Comparison of ENCODE assay signal across 38 mouse cellular contexts in genomic region chr11:82080865-82081264, GRCm38 (mm10). TPM values are rescaled to one million over a fixed set of nuclear protein-coding genes. Genes with fewer than 3 reads are reported as not detected.
"Had no signal": no experiment of that assay in that cellular context is flagged by ENCODE, and none has a peak within 500 bp of the region (broad histone marks: within the 10 kb centered on the region; RNA-seq: fewer than 3 reads in every experiment).

No protein-coding gene starts in this region.

- H3K27ac ChIP-seq: gastrocnemius, adult 2 months; hindbrain, embryonic 13.5 days; hindbrain, embryonic 15.5 days; hindbrain, postnatal 0 days; layer of hippocampus, adult 2 months; left cerebral cortex, adult 2 months; limb, embryonic 10.5 days; limb, embryonic 12.5 days; liver, embryonic 13.5 days; liver, embryonic 15.5 days had no signal

- H3K4me3 ChIP-seq: gastrocnemius, adult 2 months; heart, embryonic 12.5 days; hindbrain, embryonic 13.5 days; hindbrain, embryonic 15.5 days; layer of hippocampus, adult 2 months; left cerebral cortex, adult 2 months; limb, embryonic 10.5 days; limb, embryonic 12.5 days; liver, embryonic 13.5 days; liver, embryonic 15.5 days had no signal

- H3K9me3 ChIP-seq: heart, embryonic 12.5 days; hindbrain, embryonic 13.5 days; hindbrain, embryonic 15.5 days; limb, embryonic 10.5 days; limb, embryonic 12.5 days; liver, embryonic 13.5 days; liver, embryonic 15.5 days had no signal

- H3K27me3 ChIP-seq: heart, embryonic 12.5 days; hindbrain, embryonic 13.5 days; hindbrain, embryonic 15.5 days; limb, embryonic 12.5 days; liver, embryonic 13.5 days; liver, embryonic 15.5 days had no signal

- H3K4me2 ChIP-seq: heart, embryonic 12.5 days; hindbrain, embryonic 13.5 days; hindbrain, embryonic 15.5 days; limb, embryonic 12.5 days; liver, embryonic 11.5 days; liver, embryonic 13.5 days; liver, embryonic 15.5 days had no signal

- H3K9ac ChIP-seq: heart, embryonic 12.5 days; hindbrain, embryonic 13.5 days; hindbrain, embryonic 15.5 days; limb, embryonic 12.5 days; liver, embryonic 13.5 days; liver, embryonic 15.5 days had no signal

- H3K36me3 ChIP-seq: heart, embryonic 12.5 days; hindbrain, embryonic 13.5 days; hindbrain, embryonic 15.5 days; limb, embryonic 10.5 days; limb, embryonic 12.5 days; liver, embryonic 13.5 days; liver, embryonic 15.5 days had no signal

- H3K4me1 ChIP-seq: heart, embryonic 12.5 days; hindbrain, embryonic 13.5 days; hindbrain, embryonic 15.5 days; limb, embryonic 10.5 days; limb, embryonic 12.5 days; liver, embryonic 13.5 days; liver, embryonic 15.5 days had no signal

- DNase-seq: gastrocnemius, adult 2 months; gastrocnemius, postnatal 10 days; gastrocnemius, postnatal 25 days; heart, postnatal 10 days; kidney, adult 18-20 months; kidney, adult 8-10 months; kidney, postnatal 10 days; kidney, postnatal 25 days; kidney, postnatal 4 days; liver; liver, embryonic 13.5 days had no signal

RNA-seq across cellular contexts. Expression of gene Ccl12, which starts 20.8 kb away (rescaled TPM):
- total RNA-seq: gastrocnemius, adult 2 months; gastrocnemius, postnatal 25 days; granulocyte monocyte progenitor cell, adult 5-6 weeks; layer of hippocampus, adult 2 months; layer of hippocampus, postnatal 25 days; left cerebral cortex, adult 2 months; left cerebral cortex, postnatal 36 days had no signal
- polyA plus RNA-seq: limb, embryonic 10.5 days; liver, embryonic 11.5 days had no signal

RNA-seq across cellular contexts. Expression of gene Ccl11, which starts 23.2 kb away (rescaled TPM):
- total RNA-seq: granulocyte monocyte progenitor cell, adult 5-6 weeks had no signal
- polyA plus RNA-seq: hindbrain, embryonic 11.5 days; limb, embryonic 10.5 days; limb, embryonic 12.5 days; liver, embryonic 11.5 days had no signal

RNA-seq across cellular contexts. Expression of gene Ccl8, which starts 34.1 kb away (rescaled TPM):
- total RNA-seq: gastrocnemius, adult 2 months; granulocyte monocyte progenitor cell, adult 5-6 weeks; heart, postnatal 10 days; hindbrain, postnatal 0 days; layer of hippocampus, adult 2 months; layer of hippocampus, postnatal 10 days; layer of hippocampus, postnatal 25 days; left cerebral cortex, adult 2 months; left cerebral cortex, postnatal 36 days had no signal
- polyA plus RNA-seq: heart, embryonic 12.5 days; heart, embryonic 14.5 days; hindbrain, embryonic 11.5 days; hindbrain, embryonic 13.5 days; hindbrain, embryonic 15.5 days; intestine, embryonic 14.5 days; intestine, postnatal 0 days; kidney, embryonic 14.5 days; kidney, embryonic 16.5 days; limb, embryonic 10.5 days; limb, embryonic 12.5 days; limb, embryonic 14.5 days; liver, embryonic 11.5 days; liver, embryonic 13.5 days; liver, embryonic 15.5 days had no signal

RNA-seq across cellular contexts. Expression of gene Ccl7, which starts 35.4 kb away (rescaled TPM):
- total RNA-seq: gastrocnemius, adult 2 months; granulocyte monocyte progenitor cell, adult 5-6 weeks; layer of hippocampus, adult 2 months; layer of hippocampus, postnatal 25 days; left cerebral cortex, adult 2 months had no signal
- polyA plus RNA-seq: hindbrain, embryonic 11.5 days; limb, embryonic 10.5 days; limb, embryonic 12.5 days had no signal

RNA-seq across cellular contexts. Expression of gene Gm17268, which starts 42.5 kb away (rescaled TPM):
- total RNA-seq: gastrocnemius, adult 2 months; gastrocnemius, postnatal 10 days; gastrocnemius, postnatal 25 days; gastrocnemius, postnatal 4 days; granulocyte monocyte progenitor cell, adult 5-6 weeks; heart, adult 8-10 months; heart, postnatal 10 days; heart, postnatal 25 days; hindbrain, postnatal 0 days; layer of hippocampus, adult 2 months; layer of hippocampus, postnatal 10 days; layer of hippocampus, postnatal 25 days; left cerebral cortex, adult 2 months; left cerebral cortex, postnatal 14 days; left cerebral cortex, postnatal 36 days had no signal
- polyA plus RNA-seq: frontal cortex, adult 2 months; heart, embryonic 12.5 days; heart, embryonic 14.5 days; heart, embryonic 16.5 days; hindbrain, embryonic 11.5 days; hindbrain, embryonic 13.5 days; hindbrain, embryonic 15.5 days; hindbrain, postnatal 0 days; intestine, embryonic 14.5 days; intestine, postnatal 0 days; kidney, embryonic 14.5 days; kidney, embryonic 16.5 days; limb, embryonic 10.5 days; limb, embryonic 12.5 days; limb, embryonic 14.5 days; liver, embryonic 11.5 days; liver, embryonic 13.5 days; liver, embryonic 15.5 days had no signal
